Mouse (Mus musculus) liver, adult 2 months (tissue): ENCODE results near the gene A930017K11Rik.

Experiments used
- CTCF ChIP-seq: fragments of 200-500 bp; IDR thresholded peaks from 2 replicates; pipeline ENCODE4 v1.5.1; 2011; ENCODE audit warnings: low read depth, low read length, control low read depth
- POLR2A ChIP-seq: fragments of 200-500 bp; IDR thresholded peaks from 2 replicates; pipeline ENCODE4 v1.6.1; 2011; ENCODE audit warnings: low read length, control low read depth; ENCODE audit not compliant: insufficient read depth; ENCODE audit errors: extremely low read depth

GRCm38 (mm10) chr17:25951803-25952623 lies at the start of gene A930017K11Rik:
- TF ChIP-seq POLR2A (no peak), CTCF (no peak)
